Mouse (Mus musculus) ES-Bruce4 (cell line): ENCODE measurements around the gene Gm7879.

Experiments used
- CTCF ChIP-seq: IDR thresholded peaks from one replicate; pipeline ENCODE4 v1.8.1; 2011; ENCODE audit warnings: low read depth, low read length
- EP300 ChIP-seq: IDR thresholded peaks from 2 replicates; pipeline ENCODE4 v1.6.1; 2011; ENCODE audit warnings: low read depth, low read length; ENCODE audit not compliant: insufficient read depth
- POLR2A ChIP-seq: IDR thresholded peaks from one replicate; pipeline ENCODE4 v1.8.1; 2011; ENCODE audit warnings: low read length; ENCODE audit not compliant: insufficient read depth

GRCm38 (mm10) chr5:43868711-43869600 lies 44.0 kb upstream of the Gm7879 start:
- TF ChIP-seq CTCF: no peak
- TF ChIP-seq POLR2A: no peak
- peak; percentile 96 for TF ChIP-seq EP300
